Mouse (Mus musculus): ENCODE measurements around the gene Nlgn1.

- TF ChIP-seq EP300 (IDR thresholded peaks at IDR 0.05) (no peak), CTCF (IDR thresholded peaks at IDR 0.05) (peak; percentile 59)
These were observed 679.2 kb downstream of the Nlgn1 start for GRCm38 (mm10) chr3:25653010-25653409.

All from lung, postnatal 0 days (tissue).